In the genomic region with DNA sequence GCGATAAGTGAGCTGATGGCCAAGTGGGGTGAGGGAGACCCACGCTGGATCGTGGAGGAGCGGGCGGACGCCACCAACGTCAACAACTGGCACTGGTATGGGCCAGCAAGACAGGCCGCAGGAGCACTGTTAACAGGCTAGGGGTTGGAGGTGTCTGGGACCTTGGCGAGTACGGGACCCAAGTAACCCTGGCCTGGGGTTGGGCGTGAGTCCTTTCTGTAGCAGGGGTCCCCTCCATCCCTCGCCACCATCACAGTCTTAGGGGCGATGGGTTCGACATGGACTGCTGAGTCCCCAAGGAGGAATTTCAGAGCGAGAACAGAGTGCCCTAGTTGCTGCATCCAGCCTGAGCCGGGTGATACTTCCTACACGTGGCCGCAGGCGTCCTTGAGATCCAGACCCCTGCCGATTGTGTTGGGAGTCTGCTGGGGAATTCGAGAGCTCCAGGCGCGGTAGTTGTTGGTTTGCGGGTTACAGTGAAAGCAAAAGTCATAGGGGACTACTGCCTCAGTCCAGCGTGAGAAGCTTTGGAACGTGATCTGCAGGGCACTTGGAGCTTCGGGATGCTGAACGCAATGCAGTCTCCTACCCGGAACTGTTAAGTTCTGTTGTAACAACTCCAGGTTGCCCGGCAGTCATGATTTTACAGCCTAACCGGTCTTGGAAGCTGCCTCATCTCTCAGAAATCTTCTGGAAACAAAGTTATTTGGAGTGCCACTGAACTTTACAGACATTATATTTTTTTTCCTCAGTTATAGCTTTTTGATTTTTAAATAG, we compare ENCODE assay signal across 8 mouse cellular contexts. TPM values are rescaled to one million over a fixed set of nuclear protein-coding genes. Genes with fewer than 3 reads are reported as not detected.
A peak's percentile ranks its signal among the peaks of the same experiment; 100 is the strongest.
DNase-seq lines count a peak whose midpoint lies in the region; ATAC-seq and TF ChIP-seq lines count a peak whose summit lies in the region.

No protein-coding gene starts in this region.

- no peak for DNase-seq in kidney, adult 18-20 months
- DNase-seq in NIH3T3 (ENCODE audit: low read depth), result peak; percentile 34
- no peak for DNase-seq in liver, adult 2 months (ENCODE audit: extremely low read depth, low read depth, low spot score)
- no peak for DNase-seq in ovary, adult 18-20 months (ENCODE audit: low spot score)
- no peak for DNase-seq in right cerebral cortex, postnatal 36 days (ENCODE audit: low spot score in 2 of 2)

- H3K9ac ChIP-seq in kidney, embryonic 15.5 days, result peak overlapping the region; percentile 84
- peak overlapping the region; percentile 92 for H3K9ac ChIP-seq in forebrain, embryonic 12.5 days
- peak overlapping the region; percentile 94 for H3K9ac ChIP-seq in liver, adult 2 months (ENCODE audit: low read depth, low read length)
- peak overlapping the region; percentile 79 for H3K9ac ChIP-seq in neural tube, embryonic 14.5 days (replicated peaks; ENCODE audit: low read depth, low read length)

- H3K36me3 ChIP-seq in kidney, embryonic 15.5 days, result peaks cover 55% of the 10 kb centered on the region
- H3K36me3 ChIP-seq in forebrain, embryonic 12.5 days (replicated peaks), result peaks cover 47% of the 10 kb centered on the region
- H3K36me3 ChIP-seq in liver, adult 2 months (ENCODE audit: control insufficient read depth, insufficient read depth, low read length), result peaks cover 31% of the 10 kb centered on the region
- peaks cover 37% of the 10 kb centered on the region for H3K36me3 ChIP-seq in neural tube, embryonic 14.5 days (ENCODE audit: control insufficient read depth, insufficient read depth, low read length)

- under 1% methylated on average over 31 of the region's 31 CpGs for WGBS in kidney, embryonic 15.5 days
- WGBS in forebrain, embryonic 12.5 days, result under 1% methylated on average over 31 of the region's 31 CpGs
- under 1% methylated on average over 31 of the region's 31 CpGs for WGBS in liver, adult 2 months
- under 1% methylated on average over 31 of the region's 31 CpGs for WGBS in neural tube, embryonic 14.5 days

- TF ChIP-seq CTCF in liver, adult 2 months (IDR thresholded peaks at IDR 0.05; ENCODE audit: low read depth, low read length), result no peak

- H3K4me1 ChIP-seq in kidney, embryonic 15.5 days, result peaks cover 17% of the 10 kb centered on the region
- peaks cover 22% of the 10 kb centered on the region for H3K4me1 ChIP-seq in forebrain, embryonic 12.5 days
- peaks cover 8% of the 10 kb centered on the region; the same call in 1 of the 2 replicates for H3K4me1 ChIP-seq in liver, adult 2 months (ENCODE audit: control insufficient read depth, insufficient read depth, low read length)
- H3K4me1 ChIP-seq in neural tube, embryonic 14.5 days (ENCODE audit: control insufficient read depth, insufficient read depth, low read length), result peaks cover 14% of the 10 kb centered on the region

- no peaks in the 10 kb centered on the region for H3K9me3 ChIP-seq in kidney, embryonic 15.5 days (replicated peaks)
- no peaks in the 10 kb centered on the region for H3K9me3 ChIP-seq in forebrain, embryonic 12.5 days
- no peaks in the 10 kb centered on the region for H3K9me3 ChIP-seq in neural tube, embryonic 14.5 days (ENCODE audit: control insufficient read depth, low read length)

- ATAC-seq in kidney, embryonic 15.5 days (replicated peaks; ENCODE audit: low FRiP score), result peak; percentile 72
- ATAC-seq in forebrain, embryonic 12.5 days (ENCODE audit: low FRiP score), result peak; percentile 70
- peak; percentile 71 for ATAC-seq in neural tube, embryonic 14.5 days (ENCODE audit: low read depth)

- H3K4me3 ChIP-seq in kidney, embryonic 15.5 days (replicated peaks), result peak overlapping the region; percentile 76
- peak overlapping the region; percentile 74 for H3K4me3 ChIP-seq in forebrain, embryonic 12.5 days (replicated peaks)
- H3K4me3 ChIP-seq in liver, adult 2 months (ENCODE audit: insufficient read depth, low read depth, low read length), result peak overlapping the region; percentile 89
- H3K4me3 ChIP-seq in neural tube, embryonic 14.5 days (ENCODE audit: low read depth, low read length), result peak overlapping the region; percentile 67

- peak overlapping the region; percentile 94 for H3K27ac ChIP-seq in kidney, embryonic 15.5 days
- peak overlapping the region; percentile 90 for H3K27ac ChIP-seq in forebrain, embryonic 12.5 days
- peak overlapping the region; percentile 84 for H3K27ac ChIP-seq in liver, adult 2 months (replicated peaks; ENCODE audit: insufficient read depth, low read depth, low read length)
- H3K27ac ChIP-seq in neural tube, embryonic 14.5 days (ENCODE audit: low read depth, low read length), result peak overlapping the region; percentile 77

- no peaks in the 10 kb centered on the region for H3K27me3 ChIP-seq in kidney, embryonic 15.5 days
- H3K27me3 ChIP-seq in forebrain, embryonic 12.5 days, result no peaks in the 10 kb centered on the region
- H3K27me3 ChIP-seq in liver, adult 2 months (ENCODE audit: control insufficient read depth, insufficient read depth, low read length), result no peaks in the 10 kb centered on the region
- no peaks in the 10 kb centered on the region for H3K27me3 ChIP-seq in neural tube, embryonic 14.5 days (ENCODE audit: control insufficient read depth, insufficient read depth, low read length)

- H3K79me2 ChIP-seq in liver, adult 2 months (ENCODE audit: control insufficient read depth, insufficient read depth, low read length), result no peaks in the 10 kb centered on the region; the same call in 1 of the 2 replicates

- TF ChIP-seq POLR2A in liver, adult 2 months (IDR thresholded peaks at IDR 0.05; ENCODE audit: extremely low read depth, insufficient read depth, low read length), result no peak

- peak overlapping the region; percentile 79 for H3K4me2 ChIP-seq in kidney, embryonic 15.5 days
- peak overlapping the region; percentile 74 for H3K4me2 ChIP-seq in forebrain, embryonic 12.5 days
- peak overlapping the region; percentile 87 for H3K4me2 ChIP-seq in neural tube, embryonic 14.5 days (ENCODE audit: low read depth, low read length)

RNA-seq across cellular contexts. Expression of a gene that starts 0.7 kb away (rescaled TPM):
- polyA plus RNA-seq in kidney, embryonic 15.5 days (2015; fragmentation: Nextera tagmentation; extraction: Ambion mirVana), result 235 and 248 TPM in 2 replicates
- polyA plus RNA-seq in forebrain, embryonic 12.5 days (2016; fragmentation: Nextera tagmentation; extraction: Ambion mirVana), result 204 and 205 TPM in 2 replicates
- total RNA-seq in liver, adult 2 months (2014; rRNA removed), result 88.0 and 92.9 TPM in 2 replicates
- 67.4 and 76.9 TPM in 2 replicates for polyA plus RNA-seq in liver, adult 2 months (2012; rRNA removed)
- 172 and 186 TPM in 2 replicates for polyA plus RNA-seq in neural tube, embryonic 14.5 days (2014; fragmentation: Nextera tagmentation; extraction: Ambion mirVana)

RNA-seq across cellular contexts. Expression of a gene that starts 1.0 kb away (rescaled TPM):
- 44.4 and 46.6 TPM in 2 replicates for polyA plus RNA-seq in kidney, embryonic 15.5 days (2015; fragmentation: Nextera tagmentation; extraction: Ambion mirVana)
- polyA plus RNA-seq in forebrain, embryonic 12.5 days (2016; fragmentation: Nextera tagmentation; extraction: Ambion mirVana), result 59.7 and 62.0 TPM in 2 replicates
- total RNA-seq in liver, adult 2 months (2014; rRNA removed), result 17.4 and 17.5 TPM in 2 replicates
- 9.2 and 13.3 TPM in 2 replicates for polyA plus RNA-seq in liver, adult 2 months (2012; rRNA removed)
- 61.6 and 67.8 TPM in 2 replicates for polyA plus RNA-seq in neural tube, embryonic 14.5 days (2014; fragmentation: Nextera tagmentation; extraction: Ambion mirVana)

RNA-seq across cellular contexts. Expression of a gene that starts 28.5 kb away (rescaled TPM):
- polyA plus RNA-seq in kidney, embryonic 15.5 days (2015; fragmentation: Nextera tagmentation; extraction: Ambion mirVana), result 0.55 and 0.66 TPM in 2 replicates
- polyA plus RNA-seq in forebrain, embryonic 12.5 days (2016; fragmentation: Nextera tagmentation; extraction: Ambion mirVana), result 0.73 and 1.1 TPM in 2 replicates
- total RNA-seq in liver, adult 2 months (2014; rRNA removed), result 0.34 TPM in 1 of 2 replicates, not detected in the other
- polyA plus RNA-seq in liver, adult 2 months (2012; rRNA removed), result 0.21 and 0.23 TPM in 2 replicates
- 1.2 and 2.3 TPM in 2 replicates for polyA plus RNA-seq in neural tube, embryonic 14.5 days (2014; fragmentation: Nextera tagmentation; extraction: Ambion mirVana)

RNA-seq across cellular contexts. Expression of a gene that starts 32.5 kb away (rescaled TPM):
- 0.98 and 1.1 TPM in 2 replicates for polyA plus RNA-seq in kidney, embryonic 15.5 days (2015; fragmentation: Nextera tagmentation; extraction: Ambion mirVana)
- 1.2 and 1.8 TPM in 2 replicates for polyA plus RNA-seq in forebrain, embryonic 12.5 days (2016; fragmentation: Nextera tagmentation; extraction: Ambion mirVana)
- 0.18 and 0.27 TPM in 2 replicates for total RNA-seq in liver, adult 2 months (2014; rRNA removed)
- polyA plus RNA-seq in liver, adult 2 months (2012; rRNA removed), result 0.28 and 0.60 TPM in 2 replicates
- polyA plus RNA-seq in neural tube, embryonic 14.5 days (2014; fragmentation: Nextera tagmentation; extraction: Ambion mirVana), result 0.37 and 0.44 TPM in 2 replicates
